Mouse (Mus musculus): ENCODE data around the gene Gm49321.

The Gm49321 gene

DNA sequence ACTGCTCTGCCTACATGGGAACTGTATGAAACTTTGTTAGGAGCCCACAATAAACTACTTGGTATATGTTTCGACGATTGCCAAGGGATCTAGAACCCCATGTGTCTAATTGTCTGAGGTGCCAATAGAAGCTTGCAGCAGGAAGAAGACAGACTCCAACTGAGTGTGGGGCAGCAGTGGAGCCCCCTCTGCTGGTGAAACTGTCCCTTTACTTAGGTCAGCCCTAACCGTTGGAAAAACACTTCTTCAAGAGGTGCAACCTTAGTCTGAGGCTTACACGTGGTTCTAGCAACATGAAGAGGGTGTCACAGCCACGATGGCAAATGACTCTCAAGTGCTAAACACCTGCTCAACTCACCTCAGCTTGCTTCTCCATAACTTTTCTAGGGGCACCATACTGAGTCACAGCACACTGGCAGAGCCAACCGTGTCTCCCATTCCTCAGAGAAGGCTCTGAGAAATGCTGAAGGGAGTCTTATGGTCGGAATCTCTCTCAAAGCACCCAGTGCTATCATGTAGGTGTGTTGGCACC lies 77.4 kb downstream of the Gm49321 start:
- DNase-seq = peak; percentile 31 to 39

DNA sequence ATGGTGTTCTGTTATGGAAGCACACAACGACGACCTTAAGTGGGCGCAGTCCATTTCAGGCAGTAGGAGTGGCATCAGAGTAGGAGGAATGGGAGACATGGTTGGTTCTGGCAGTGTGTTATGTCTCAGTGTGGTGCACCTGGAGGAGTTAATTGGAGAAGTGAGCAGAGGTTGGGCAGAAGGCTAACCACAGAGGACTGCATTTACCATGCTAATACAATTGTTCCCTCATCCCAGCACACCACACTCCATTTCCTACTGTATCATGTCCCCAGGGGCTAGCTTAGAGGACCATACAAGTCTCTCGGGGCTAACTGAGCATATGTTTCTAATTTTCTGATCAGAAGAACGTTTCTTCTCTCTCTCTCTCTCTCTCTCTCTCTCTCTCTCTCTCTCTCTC lies 78.0 kb downstream of the Gm49321 start:
- DNase-seq = no peak

Data from cerebellum, postnatal 36 days (tissue).